Mouse (Mus musculus) adrenal gland, adult 18-20 months (tissue): ENCODE measurements around the gene Fbxo5. TPM values are rescaled to one million over a fixed set of nuclear protein-coding genes. Genes with fewer than 3 reads are reported as not detected.

Experiments used
- DNase-seq, 2 experiments: peaks; one replicate each; pipeline ENCODE4 v3.0.0; 2021 to 2022; ENCODE audit warnings: low spot score in 2 of 2
- long read RNA-seq, 2 experiments: library from polyadenylated mRNA; stranded (forward); transcript quantifications; one replicate each; pipeline ENCODE4 v2.0.0; 2021
- total RNA-seq, 2 experiments: library from RNA; stranded (reverse); gene quantifications; 1 replicate in 1 of 2; 2 replicates in 1 of 2; pipeline ENCODE4 v1.2.3; 2021

Fbxo5 gene
- total RNA-seq, result 1 to 10 TPM; 1.8 to 1.9 TPM
- long read RNA-seq, experiment 1, partial matches to known transcripts, result 0 of 2 reads
- long read RNA-seq, experiment 1, other reads (novel, unspliced or antisense), result 0 of 2 reads
- long read RNA-seq, experiment 2, partial matches to known transcripts, result 1 of 5 reads
- long read RNA-seq, experiment 2, other reads (novel, unspliced or antisense), result 0 of 5 reads

DNA sequence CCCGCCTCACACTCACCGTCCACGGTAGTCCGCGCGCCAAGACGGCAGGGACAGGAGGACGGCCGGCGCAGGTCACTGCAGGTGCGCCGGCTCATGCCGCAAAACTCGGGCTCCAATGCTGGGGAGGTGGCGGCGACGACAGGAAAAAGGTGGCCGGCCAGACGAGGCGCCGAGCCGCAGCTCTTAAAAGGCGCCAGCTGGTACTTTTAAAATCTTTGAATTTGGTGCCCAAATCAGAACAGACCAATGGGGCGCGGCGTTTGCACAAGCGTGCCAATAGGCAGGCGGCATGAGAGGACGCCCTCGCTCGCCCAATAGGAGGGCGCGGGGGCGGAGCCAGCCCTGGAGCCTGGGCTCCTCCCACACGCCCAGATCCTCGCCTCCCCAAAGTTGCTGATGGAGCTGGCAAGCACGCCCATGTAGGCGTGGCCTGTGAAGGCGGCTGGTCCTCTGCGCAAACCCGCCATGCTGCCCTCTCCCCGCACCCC lies at the start of gene Fbxo5:
Fbxo5 (minus strand) TSS at position 358 of the 488 bp plus-strand sequence.
- peak; percentile 94 for DNase-seq

DNA sequence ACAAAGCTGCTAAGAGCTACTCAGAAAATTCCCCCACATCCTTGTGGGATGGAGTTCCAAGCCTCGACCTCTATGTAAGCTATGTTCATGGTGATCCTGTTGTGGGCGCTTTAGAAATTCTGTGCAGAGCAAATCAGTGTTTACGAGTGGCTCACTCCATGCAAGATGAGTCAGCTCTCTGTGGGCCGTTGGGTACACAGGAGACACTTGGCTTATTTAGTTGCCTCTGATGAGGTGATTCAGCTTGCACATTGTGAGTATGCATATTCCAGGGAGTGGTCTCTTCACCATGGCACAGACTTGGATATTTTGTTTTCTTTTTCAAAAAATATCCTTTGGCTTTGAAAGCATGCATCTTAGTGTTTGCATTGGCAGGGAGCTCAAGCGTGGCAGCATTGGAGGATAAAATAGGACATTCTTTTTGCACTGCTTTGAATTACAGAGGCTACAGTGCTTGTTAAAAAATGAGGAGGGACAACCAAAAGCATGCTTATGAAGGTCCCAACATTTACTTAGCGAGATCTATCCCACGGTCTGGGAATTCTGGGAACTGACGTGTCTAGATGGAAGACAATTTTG lies 48.0 kb upstream of the Fbxo5 start:
- DNase-seq, result no peak

DNA sequence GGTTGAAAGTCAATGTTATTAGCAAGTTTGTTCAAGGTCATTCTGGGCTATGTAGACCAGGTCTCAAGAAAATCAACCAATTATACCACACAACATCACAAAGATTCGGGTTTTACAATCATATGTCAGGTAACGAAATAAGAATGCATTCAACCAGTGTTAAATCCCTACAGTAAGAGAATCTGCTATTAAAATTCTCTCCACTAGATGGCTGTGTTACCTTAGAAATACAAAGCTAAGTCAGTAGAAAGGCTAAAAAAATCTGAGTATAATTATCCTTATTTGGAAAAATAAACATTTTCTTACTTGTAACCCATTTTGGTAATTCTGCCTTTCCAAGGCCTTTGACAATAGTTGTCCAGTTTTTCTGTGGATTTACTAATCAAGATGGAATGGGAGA lies 41.5 kb upstream of the Fbxo5 start:
- DNase-seq, result no peak

DNA sequence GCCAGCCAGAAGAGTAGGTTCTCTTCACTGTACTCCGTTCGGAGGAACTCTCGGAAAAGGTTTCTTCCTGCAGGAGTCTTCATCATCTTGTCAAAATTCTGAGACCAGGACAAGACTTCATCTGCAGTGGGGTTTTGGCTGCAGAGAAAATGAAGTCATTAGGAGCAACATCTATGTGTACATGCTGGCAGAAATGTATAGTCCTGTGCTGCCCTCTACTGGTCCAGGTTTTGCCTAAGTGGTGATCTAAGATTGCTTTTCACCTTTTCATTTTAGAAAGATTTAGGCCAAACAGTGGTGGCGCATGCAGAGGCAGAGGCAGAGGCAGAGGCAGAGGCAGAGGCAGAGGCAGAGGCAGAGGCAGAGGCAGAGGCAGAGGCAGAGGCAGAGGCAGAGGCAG lies 36.0 kb upstream of the Fbxo5 start:
- peak; percentile 13 to 37 for DNase-seq

DNA sequence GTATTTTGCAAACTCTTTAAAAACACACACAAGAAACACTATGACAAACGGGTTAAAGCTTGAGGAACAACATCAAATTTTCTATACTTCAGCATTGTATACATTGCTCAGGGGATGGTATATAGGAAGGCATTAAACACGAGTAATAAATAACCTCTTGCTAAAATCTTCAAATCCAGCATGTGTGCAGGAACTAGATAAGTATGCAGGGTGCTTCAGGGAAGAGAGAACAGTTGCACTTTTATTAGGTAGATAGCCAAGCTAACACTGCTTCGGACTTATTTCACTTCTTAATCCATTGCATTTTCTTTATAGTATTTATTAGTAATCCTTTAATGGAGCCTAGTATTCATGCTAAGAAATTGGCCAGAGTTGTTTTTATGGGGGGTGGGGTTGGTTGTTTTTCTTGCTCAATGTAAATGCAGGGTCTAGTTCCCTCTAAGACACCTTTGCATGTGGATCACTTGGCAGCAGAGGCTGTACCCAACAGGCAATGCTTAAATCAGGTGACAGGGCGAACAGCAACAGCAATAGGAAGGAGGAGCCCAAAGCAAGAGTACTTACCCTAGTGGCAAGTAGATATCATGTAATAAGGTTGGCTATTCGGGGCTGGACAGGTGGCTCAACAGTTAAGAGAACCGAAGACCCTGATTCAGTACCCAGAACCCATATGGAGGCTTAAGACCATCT lies 21.1 kb upstream of the Fbxo5 start:
- no peak for DNase-seq

DNA sequence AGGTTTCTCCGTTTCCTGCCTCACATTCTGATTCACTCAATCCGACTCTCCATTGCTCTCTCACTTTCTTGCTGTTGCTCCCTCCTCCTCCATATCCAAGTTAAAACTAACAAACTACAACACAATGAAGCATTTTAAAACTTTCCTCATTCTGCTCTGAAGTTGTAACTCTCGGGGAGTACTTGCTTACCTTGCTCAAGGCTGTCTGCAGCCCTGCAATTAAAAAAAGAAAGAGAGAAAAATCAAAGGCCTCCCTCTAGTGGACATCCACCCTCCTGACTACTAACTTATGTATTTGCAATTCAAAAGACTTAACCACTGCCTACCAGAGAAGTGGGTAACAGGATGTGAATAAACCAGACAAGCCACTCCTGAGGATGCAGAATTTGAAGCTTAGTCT lies 19.4 kb upstream of the Fbxo5 start:
- DNase-seq, result no peak

DNA sequence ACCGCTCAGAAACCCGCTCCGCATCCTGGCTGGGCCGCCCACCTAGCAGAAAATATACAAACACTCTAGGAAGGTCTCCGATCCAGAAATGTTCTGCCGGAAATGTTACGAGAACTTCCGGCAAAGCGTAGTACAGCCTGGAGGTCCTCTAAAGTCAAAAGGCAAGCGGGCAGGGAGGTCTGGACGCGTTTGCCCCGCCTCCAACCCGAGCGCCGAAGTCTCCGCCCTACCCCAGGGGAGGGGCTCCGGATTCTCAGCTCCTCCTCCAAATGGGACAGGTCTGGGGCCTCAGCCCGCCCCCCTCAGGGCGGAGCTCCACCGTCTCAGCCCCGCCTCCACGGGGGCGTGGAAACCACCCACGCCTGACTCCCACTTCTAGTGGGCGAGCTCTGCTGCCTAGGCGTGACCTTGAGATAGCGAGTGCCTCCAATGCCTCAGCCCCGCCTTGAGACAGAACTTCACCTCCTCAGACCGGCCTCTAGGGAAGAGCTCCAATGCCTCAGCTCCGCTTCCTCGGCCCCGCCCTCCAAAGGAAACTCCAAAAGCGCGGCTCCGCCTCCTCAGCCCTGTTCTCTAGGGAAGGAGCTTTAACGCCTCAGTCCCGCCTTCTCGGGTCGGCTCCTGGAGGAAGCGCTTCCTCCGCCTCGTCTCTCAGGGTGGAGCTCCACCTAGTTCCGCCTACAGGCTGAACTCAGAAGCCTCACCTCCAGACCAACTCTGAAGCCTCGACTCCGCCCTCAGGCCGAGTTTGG lies 18.5 kb upstream of the Fbxo5 start, which contains the start of gene Mtrf1l:
Mtrf1l (minus strand) TSS at position 171 of the 752 bp plus-strand sequence.
- DNase-seq, result peak; percentile 95 to 98

DNA sequence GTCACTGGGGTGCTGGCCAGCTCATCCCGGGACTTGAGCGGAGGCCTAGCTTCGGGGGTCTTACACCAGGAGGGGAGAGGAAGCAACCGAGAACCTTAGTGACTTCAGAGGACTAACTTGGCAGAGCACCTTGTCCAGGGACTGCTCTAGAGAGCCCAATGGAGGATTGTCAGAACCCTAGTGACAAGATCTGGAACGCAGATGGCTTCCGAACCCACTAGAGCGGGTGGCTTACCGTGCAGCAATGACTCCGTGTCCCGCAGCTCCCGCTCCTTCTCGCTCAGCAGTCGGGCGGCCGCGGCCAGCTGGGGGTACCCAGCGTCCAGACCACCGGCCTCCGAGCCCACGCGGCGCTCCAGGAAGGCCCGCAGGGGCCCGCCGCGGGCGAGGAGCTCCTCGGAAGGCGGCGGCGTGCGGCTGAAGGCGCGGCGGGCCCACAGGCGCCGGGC lies 17.9 kb upstream of the Fbxo5 start:
- DNase-seq, result peak in 1 of 2 experiments; percentile 41

DNA sequence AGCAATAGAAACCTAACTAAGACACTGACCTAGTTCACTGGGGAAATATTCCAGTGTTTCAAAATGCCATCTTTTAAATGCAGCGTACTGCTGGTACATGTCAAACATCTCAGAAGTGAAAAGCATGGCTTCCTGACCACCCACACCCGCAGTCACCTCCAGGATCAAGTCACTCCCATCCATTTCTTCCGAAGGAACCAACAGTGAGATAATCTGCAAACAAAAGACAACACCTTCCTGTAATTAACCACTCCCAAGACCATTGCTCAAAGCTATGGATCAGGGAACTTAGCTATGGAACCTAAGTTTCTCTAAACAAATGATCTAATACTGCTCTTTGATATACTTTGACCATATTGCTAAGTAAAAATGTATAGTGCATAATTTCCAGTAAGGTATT lies 13.4 kb upstream of the Fbxo5 start:
- DNase-seq, result no peak

DNA sequence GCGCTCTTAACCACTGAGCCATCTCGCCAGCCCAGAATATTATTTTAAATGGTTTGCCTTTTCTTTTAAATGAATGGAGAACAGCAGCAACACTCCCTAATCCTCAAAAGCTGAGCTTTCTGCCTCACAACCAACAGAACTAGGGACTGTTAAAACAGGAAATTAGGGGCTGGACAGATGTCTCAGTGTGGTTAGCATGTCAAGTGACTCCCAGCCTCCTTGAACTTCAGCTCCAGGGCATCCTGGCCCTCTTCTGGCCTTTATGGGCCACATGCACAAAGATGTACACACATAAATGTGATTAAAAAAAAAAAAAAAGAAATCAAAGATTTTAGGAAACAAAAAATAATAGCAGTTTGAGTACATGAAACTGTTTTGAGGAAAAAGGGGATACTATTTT lies 10.6 kb upstream of the Fbxo5 start:
- no peak for DNase-seq

DNA sequence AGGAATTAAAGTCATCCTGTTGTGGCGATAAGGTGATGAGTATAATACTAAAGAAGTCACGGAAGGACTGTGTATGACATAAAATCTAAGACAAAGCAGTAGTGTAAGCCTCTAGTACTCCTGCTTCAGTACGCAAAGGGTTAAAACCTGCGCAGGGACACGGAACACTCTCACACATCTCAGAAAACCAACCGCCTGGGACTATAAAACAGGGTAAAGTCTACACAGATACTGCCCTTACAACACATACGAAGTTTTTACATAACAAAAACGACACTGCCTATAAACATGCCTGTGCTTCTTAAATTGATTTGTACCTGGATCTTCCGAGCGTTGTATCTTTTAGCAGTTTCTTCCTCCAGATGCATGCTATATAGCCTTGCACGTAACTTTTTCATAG lies 8.3 kb upstream of the Fbxo5 start:
- DNase-seq, result no peak

DNA sequence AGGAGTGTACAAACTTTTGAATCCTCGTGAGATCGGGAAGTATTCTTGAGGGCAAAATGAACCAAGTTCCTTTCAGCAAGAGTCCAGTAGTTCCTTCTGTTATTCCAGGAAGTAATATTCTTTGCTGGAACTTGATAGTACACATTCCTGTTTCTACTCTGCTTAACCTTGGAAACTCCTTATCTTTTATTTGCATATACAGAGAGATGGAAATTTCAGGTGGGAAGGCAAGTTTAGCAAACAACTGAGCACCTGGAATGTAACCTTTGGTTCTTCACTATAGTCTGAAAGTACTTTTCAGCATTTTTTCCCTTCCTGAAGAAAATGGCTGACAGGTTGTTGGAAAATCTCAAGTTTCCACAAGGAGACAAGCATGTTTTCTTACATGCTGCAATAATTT lies 2.3 kb upstream of the Fbxo5 start:
- no peak for DNase-seq

DNA sequence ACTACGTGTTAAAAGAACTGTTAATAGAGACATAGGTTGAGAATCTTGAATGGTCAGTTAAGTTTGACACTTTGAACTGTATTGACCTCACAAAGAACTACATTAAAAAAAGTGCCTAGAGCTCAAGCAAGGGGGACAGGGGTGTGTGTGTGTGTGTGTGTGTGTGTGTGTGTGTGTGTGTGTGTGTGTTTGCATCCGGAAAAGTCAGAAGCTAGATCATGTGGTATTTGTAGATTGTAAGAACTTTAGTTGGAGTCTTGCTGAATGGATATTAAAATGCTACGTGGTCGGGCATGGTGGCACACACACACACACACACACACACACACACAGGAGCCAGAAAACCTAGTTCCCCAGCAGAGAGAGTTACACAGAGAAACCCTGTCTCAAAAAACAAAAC lies 1.6 kb upstream of the Fbxo5 start:
- no peak for DNase-seq

DNA sequence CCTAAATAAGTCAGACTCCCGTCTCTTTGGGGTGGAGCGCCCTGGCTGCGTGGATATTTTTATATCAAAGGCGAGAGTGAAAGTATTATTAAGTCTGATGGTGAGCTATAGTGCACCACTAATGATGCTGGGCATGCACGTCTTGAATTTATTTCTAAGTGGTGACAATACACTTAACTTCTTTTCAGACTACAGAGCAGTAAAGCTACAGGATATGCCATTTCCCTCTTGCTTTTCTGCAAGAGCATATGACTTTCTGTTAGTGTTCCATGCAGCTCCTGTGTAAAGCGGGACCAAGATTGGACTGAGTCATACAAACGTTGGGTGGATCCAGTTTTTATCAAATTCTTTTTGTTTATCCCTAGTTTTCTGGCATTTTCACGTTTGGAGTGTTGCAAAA lies 1.0 kb upstream of the Fbxo5 start:
- DNase-seq, result no peak

DNA sequence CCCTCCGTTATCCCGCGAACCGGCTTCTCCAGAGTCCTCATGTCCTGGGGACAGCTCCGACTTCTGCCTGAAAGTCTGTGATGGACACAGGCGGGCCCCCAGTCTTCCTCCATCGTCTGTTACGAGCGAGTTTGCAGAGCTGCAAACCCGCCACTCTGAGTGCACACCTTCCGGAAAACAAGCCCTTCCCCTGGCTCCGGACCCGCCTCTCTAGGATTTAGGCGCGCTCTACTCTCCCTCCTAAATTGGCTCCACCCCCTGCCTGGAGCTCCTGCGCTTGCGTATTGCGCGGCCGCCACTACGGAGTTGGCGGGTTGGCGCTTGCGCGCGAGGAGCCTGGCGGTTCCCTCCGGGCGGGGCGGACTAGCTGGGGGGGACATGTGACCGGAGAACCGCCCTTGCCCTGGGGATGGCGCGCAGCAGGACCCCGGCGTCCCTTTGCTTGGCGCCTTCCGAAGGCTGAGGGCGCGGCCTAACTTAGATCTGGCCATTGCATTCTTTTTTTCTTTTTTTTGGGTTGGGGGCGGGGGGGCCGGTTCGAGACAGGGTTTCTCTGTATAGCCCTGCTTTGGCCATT lies 419 bp upstream of the Fbxo5 start:
- peak; percentile 91 for DNase-seq

DNA sequence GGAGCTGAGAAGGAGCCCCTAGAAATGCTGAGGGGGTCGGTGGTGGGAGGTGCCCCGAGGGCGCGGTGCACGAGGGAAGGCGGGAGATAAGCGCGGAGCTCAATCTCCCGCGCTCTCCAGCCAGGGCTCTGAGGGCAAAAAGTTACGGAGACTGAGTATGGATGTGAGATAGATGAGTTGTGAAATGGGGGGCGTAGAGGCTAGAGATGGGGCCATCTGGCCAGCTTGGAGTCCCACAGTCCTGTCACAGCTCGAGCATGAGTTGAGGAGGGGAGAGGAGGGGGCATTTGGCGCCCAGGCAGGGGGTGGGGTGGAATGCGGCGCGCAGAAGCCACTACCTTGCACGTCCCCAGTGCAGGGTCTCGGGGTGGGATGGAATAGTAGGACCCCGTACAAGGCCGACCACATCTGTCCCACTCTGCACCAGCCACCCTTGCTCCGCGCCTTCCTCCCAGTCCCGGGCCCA lies 676 bp downstream of the Fbxo5 start:
- no peak for DNase-seq

DNA sequence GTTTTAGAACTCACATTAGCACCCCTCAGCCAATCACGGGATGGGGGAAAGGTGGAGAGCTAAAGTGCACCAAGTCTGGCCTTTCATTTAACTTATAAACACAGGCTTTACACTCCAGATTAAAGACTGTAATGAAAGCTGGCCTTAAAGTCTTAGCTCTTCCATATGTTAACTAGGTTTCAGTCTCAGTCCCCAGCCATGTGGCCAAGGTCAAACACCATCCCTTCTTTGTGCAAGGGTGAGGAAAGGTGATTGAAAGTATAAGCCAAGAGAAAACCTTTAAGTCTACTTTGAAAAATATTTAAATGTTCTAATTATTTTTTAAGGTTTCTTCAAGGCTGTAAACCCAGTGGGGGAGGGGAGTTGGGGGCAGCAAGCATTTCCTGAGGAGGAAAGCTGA lies 1.7 kb downstream of the Fbxo5 start:
- no peak for DNase-seq

DNA sequence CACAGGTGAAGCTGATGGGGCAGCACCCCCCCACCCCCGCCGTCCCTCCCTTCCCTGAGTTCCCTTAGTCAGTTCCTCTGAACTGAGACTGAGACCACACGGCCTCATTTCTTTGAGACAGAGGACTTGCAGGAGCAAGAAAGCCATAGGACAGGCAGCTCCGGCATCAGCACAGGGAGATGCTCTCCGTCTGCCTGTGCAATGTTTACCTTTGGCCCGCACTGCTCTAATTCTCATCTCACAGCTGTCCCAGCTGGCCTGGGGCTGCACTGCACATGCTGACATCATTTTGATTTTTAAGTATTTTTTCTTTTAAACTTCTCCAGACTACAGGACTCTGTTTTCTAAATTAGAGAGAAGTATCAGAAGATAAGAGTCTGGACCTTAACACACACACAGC lies 2.5 kb downstream of the Fbxo5 start:
- no peak for DNase-seq

DNA sequence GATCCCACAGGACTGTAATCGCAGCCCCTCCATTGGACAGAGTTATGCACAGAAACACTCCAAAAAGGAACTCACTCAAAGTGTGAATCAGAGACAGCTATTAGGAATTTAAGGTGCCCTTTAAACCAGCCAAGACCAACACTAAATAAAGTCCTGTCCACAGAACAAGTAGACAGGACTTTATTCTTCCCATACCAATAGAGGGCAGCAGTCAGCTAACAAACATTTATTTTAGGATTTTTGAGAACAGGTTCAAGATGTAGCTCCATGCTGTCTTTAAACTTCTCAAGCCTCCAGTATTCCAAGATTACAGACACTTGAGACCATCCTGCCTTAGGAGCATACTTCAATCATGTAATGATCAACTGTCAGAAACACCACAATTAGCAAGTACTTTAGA lies 4.9 kb downstream of the Fbxo5 start:
- no peak for DNase-seq

DNA sequence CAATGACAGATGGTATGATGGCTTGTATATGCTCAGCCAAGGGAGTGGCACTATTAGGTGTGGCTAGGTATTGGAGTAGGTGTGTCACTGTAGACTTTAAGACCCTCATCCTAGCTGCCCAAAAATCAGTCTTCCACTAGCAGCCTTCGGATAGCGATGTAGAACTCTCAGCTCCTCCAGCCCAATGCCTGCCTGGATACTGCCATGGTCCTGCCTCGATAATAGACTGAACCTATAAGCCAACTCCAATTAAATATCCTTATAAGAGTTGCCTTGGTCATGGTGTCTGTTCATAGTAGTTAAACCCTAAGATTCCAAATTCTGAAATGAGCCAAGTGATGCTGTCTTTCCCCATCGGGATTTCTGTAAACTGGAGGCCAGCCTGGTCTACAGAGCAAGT lies 7.3 kb downstream of the Fbxo5 start:
- no peak for DNase-seq

DNA sequence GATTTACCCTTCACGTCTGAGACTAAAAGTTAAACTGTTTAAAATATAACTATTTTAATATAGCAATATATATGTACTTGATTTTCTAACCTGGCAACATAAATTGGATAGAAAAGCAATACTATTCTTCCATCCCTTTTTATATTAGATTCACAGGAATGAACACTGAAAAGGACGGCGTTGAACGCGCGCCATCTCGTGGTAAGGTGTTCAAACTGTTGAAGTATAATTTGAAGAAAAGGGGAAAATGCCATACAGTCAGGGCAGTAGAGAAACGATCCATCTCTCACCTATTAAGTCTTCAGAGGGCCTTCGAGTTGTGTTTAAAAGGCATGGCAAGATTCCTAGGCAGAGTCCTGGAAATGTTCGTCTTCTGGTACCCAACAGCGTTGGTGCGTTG lies 14.7 kb downstream of the Fbxo5 start:
- DNase-seq, result peak; percentile 33 to 48
